Mouse (Mus musculus) cerebellum, adult 11-12 months (tissue): ENCODE measurements around the gene Gm4858.
"Not testable (repeated sequence)": the region's sequence is repeated elsewhere in the genome, so short reads cannot be mapped to it uniquely, and the experiment has no call there.

ENCODE experiments used
- DNase-seq: peaks from one replicate; pipeline ENCODE4 v3.0.0; 2022

Gene Gm4858

DNA sequence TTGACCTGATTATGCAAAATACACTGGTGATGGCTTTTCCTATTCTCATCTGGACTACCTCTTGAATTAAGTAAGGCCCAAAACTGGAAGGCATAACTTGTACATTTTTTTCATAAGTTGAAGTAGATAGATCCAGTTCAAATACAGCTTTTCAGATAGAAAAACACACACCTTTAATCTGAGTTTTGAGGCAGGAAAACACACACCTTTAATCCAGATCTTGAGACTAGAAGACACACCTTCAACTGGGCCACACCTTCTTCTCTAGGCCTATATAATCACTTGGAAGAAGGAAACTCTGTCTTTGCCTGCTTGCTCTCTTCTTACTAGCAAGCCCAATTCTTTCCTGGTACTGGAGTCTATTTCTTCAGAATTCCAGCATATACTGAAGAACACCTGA lies at the start of gene Gm4858:
Gene Gm4858 (plus strand): TSS at position 301 of the 400 bp plus-strand sequence.
- DNase-seq: not testable (repeated sequence)

DNA sequence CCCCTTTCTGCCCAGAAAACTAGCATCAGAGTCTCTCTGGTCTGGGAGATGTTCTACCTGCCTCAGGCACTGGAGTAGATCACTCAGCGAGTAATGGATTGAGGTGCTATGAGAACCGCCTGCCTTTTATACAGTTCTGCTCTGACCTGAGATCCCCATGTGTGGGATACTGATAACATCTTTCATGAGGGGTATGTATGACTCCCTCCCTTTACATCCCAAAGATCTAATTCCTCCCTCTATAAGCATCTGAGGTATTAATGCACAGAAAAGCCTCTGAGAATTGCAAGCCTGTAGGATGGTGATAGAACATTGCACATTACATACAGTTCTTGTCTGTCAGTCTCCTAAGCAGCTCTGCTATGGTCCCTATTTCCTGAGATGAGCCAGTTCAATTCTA lies 49.7 kb upstream of the Gm4858 start, which contains the start of gene Lce1m:
Gene Lce1m (minus strand): TSS at position 101 of the 400 bp plus-strand sequence.
- no peak for DNase-seq

DNA sequence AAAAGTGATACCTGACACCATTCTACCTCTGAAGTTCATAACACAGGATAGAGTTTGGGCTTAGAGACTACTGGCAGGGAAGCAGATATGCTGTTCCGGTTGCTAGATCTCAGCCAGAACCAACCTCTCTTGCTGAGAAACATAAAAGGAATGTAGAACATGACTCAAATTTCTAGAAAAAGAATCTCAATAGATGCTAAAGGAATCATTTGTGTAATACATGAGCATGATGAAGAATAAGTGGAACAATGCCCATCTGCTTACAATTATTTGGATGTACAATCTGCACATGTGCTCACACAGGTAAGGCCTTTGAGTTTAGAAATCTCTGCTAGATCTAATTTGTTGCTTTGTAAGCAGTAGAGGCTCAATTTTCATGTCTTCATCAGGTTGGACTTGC lies 47.5 kb upstream of the Gm4858 start:
- DNase-seq: no peak

DNA sequence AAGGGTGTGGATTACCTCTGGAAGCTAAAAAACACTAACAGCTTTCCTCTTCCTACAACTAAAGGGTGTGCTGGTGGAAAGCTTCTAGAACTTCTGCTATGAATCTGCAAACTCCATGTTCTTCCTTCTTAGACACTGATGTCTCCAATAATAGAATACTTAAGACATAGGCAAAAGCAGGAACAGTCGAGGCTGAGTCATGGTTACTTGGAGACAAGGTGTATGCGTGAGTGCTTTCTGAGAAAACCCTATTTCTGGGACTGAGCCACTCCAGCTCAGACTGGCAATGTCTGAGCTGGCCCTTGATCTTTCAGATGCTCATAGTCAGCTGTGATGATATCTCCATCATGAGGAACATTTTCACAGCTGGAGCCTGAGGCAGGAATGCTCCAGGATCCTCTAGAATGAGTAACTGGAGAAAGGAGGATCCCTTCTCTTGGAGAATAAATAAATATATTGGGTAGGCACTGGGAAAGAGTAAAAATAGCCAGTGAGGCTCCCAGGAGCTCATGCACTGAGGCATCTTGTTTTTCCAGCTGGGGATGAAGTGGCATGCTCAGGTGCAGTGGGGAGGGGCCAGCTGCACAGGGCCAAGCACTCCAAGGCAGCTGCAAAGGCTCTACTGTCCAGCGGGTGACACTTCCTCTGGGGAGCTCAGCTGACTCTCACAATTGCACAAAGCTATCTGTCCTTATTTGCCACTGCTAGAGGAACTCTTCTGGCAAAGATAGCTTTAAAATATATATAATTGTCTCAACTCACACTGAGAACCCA lies 45.0 kb upstream of the Gm4858 start:
- DNase-seq: no peak

DNA sequence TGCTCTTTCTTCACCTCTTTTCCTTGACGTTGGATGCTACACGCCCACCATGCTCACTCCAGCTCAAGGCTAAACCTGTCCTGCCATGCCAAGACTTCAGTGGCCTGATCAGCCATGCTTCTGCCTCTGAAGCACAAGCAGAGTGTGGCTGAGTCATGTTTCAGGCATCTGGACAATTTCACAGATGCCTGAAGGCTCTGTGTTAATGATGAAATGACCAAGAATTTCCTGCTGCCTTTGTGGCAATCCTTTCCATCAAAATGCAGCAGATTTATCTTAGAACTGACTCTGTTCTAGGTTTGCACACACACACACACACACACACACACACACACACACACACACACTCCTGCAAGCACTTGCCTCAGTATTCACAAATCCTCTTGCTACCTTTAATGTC lies 43.1 kb upstream of the Gm4858 start:
- DNase-seq: no peak

DNA sequence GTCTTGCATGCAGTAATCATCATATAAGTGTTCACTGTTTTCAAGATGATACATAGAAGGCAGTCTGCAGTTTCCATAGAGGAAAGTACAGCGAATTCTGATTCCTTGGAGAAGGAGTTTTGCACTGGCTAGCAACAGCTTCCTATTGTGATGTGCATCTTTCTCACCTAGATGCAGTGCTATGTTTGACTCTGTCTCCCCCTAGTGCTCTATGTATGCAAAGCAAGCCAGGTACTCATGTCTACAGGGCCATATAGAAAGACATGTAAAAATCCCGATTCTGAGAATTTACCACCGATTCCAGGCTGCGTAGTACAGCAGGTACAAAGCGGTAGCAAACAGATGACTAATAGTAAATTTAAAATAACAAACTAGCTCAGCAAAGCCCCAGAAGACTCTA lies 37.2 kb upstream of the Gm4858 start:
- no peak for DNase-seq

DNA sequence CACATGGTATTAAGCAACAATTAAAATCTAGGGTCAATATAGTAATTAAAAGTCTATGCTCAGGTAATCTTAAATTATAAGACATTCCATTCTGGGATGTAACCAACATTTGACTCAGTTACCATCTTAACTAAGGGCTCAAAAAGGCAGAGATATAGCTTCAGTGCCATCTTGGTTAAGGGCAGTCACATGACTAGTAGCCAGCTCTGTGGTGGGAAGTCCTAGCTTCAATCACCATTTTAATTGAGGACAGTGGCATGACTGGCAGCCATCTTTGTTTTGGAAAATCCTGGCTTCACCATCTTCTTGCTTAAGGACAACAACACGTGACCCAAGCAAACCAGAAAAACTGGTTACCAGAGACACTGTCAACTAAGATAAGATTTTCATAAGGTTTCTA lies 18.4 kb upstream of the Gm4858 start:
- DNase-seq: no peak

DNA sequence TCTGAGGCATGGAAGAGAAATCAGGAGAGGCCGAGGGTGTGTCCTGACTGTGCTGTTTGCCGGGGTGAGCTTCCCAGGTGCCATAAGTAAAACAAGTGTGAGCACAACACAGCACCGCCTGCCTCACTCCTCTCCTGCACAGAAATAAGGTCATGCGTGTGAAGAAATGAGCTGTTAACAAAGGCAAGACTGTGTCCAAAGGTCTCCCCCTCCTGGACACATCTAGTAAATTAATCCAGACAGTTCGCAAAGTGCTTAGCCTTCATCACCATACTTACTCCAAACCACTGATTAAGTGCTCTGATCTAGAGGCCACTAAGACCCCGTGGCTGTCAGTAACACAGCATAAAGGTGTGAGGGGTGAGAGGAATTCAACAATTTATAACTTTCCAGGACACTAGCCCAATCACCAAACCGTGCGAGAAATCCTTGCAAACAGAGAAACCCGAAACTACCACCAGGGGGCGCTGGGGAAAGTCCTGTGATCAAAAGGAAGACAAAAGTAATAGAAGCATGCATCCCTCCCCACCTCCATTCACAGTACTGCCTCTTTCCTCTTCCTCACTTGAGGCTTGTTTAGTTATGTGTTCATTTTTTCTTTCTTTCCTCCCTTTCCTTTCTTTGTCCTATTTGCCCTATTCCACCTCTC lies 15.7 kb upstream of the Gm4858 start:
- DNase-seq: no peak

DNA sequence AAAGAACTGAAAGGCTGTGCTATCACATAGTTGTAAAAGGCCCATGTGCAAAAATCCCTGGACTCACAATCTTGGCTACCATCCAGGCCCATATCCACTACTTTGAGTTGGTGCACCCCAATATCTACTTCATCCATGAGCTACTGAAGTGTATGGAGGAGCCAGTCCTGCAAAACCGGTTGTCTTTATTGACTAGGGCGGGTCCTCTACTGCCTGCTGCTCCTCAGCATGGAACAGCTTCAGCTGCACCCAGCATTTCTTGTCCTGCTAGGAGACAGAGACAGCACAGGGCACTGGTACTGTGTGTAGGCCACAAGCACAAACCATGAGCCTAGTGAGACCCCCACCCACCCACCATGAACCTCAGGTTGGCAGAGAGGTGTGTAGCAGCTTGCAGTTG lies 18.0 kb downstream of the Gm4858 start:
- DNase-seq: no peak

DNA sequence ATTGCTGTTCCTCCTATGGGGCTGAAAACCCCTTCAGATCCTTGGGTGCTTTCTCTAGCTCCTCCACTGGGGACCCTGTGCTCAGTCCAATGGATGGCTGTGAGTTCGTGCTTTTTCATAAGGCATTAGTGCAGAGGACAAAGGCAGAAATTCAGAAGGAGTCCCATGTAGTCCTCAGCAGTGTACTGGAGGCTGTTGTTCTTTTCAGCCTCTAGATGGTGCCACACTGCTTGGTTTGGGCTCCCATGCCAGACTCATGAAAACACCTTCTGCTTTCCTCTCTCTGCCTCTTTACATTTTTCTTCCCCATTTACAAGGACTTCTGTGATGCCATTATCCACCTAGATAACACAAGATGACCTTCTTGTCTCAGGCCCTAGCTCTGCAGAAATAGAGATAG lies 25.0 kb downstream of the Gm4858 start:
- DNase-seq: not testable (repeated sequence)

DNA sequence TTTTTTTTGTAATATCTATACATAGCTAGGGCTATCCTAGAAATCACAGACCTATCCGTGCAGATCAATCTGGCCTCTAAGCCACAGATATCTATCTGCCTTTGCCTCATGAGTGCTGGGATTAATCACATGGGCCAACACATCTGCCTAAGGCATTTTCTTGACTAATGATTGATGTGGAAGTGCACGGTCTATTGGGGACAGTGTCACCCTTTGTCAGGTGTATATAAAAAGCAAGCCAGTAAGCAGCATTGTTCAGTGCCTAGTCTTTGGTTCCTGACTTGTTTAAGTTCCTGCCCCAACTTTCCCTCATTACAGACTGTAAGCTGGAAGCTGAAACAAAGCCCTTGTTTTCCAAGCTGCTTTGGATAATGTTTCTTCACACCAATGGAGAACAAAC lies 27.8 kb downstream of the Gm4858 start:
- no peak for DNase-seq

DNA sequence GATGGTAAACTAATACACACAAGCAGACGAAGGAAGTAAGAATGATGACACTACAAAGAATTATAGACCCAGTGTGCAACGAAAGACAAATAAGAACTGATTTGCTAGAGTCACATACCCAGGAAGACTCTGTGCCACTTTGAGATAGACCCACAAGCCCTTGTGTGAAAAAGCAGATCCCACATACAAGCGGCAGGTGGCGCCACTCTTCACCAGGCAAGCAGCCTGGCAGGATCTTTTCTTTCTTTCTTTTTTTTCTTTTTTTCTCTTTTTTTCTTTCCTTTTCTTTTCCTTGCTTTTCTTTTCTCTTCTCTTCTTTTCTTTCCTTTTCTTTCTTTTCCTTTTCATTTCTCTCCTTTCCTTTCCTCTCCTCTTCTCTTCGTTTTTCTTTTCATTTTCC lies 43.0 kb downstream of the Gm4858 start:
- DNase-seq: no peak

DNA sequence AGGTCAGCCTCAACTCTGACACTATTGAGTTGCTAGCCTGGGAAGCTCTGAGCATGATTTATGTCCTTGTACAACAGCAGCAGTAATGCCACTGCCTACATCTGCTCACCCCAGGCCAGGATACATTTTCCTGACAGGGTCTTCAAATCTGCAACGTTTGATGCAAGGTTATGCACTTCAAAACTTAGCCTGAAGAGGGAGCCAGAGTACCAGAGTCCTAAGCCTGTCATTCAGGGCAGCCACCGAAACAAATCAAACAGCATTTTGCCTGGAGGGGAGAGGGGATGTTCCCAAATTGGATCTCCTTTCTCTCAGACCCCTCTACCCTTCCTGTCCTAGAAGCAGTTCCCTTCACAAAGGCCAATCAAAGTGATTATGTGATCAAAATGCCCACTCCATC lies 45.9 kb downstream of the Gm4858 start:
- no peak for DNase-seq

DNA sequence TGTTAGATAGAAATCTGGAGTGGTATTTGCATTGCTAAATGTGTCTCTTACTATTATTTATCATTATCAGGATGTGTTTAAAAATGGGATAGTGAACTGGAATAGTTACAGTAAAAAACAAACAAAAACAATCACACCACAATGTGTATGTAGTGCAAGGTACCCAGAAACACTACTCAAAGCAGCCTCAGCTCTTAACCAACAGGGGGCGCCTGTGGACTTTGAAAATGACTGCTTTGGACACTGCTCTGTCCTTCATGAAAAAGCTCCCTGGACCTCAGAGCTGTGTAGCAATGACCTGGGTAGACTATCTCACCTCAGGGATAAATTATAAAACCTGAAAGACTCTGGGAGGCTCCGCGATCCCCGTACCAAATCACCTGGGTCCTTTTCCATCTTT lies 50.5 kb downstream of the Gm4858 start:
- no peak for DNase-seq
